Mouse (Mus musculus): ENCODE results near the gene Fam161b.
A peak's percentile ranks its signal among the peaks of the same experiment; 100 is the strongest.
"Not testable (repeated sequence)": the region's sequence is repeated elsewhere in the genome, so short reads cannot be mapped to it uniquely, and the experiment has no call there.

The Fam161b gene

GRCm38 (mm10) chr12:84382369-84382768, 20.7 kb upstream of the Fam161b start:
- no peak for DNase-seq (ENCODE audit: low spot score in 2 of 2)

GRCm38 (mm10) chr12:84373831-84374481, 12.3 kb upstream of the Fam161b start:
- DNase-seq (ENCODE audit: low spot score in 2 of 2), result no peak

DNA sequence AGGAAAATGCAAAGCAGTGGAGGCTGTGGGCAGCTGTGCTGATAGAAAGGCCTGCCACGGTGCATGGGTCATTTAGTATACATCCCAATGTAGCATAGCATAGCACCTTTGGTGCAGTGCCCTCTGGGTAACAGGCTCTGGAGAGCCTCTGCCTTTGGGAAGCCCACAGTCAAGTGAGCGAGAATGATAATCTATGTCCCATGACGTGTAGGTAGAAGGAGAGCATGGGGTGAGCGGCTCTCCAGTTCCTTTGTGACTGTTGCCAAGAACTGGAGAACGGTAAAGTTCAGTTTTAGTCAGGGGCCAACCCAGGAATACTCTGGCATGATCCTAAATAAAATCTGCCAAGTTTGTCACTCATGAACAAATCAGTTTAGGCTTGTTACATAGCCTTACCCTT, 10.0 kb upstream of the Fam161b start:
- DNase-seq (ENCODE audit: low spot score in 2 of 2), result no peak

DNA sequence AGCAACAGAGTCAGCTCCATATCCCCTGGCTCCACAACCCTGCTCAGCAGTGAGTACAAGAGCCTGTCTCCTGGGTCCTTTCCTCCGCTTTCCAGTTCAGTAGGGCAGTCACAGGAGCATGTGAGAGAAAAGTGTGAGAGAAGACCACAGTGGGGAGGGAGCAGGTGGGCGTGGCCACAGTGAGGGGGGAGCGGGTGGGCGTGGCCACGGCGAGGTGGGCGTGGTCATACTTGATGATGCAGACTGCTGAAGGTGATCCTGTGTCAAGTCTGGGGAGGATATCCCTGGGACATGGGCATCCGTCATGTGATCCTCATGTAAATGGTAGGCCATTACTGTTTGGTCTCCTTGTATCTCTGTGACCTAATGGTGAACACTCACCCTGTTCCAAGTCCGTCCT, 5.3 kb upstream of the Fam161b start:
- no peak for DNase-seq (ENCODE audit: low spot score in 2 of 2)

DNA sequence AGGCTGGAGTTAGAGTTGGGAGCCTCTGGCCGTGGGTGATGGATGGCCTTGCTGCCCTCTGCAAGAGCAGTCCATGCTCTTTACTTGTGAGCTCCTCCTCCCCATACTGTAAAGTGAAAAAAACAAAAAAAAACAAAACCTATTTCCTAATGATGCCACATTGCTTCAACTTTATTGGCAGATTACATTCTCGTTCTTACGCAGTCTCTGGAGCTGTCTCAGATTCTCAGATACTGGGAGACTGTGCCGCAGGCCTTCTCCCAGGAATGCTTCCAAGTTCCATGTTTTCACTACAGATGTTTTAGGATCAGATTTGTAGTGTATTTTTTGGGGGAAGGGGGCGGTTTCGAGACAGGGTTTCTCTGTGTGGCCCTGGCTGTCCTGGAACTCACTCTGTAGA, 3.5 kb upstream of the Fam161b start:
- DNase-seq (ENCODE audit: low spot score in 2 of 2), result no peak

DNA sequence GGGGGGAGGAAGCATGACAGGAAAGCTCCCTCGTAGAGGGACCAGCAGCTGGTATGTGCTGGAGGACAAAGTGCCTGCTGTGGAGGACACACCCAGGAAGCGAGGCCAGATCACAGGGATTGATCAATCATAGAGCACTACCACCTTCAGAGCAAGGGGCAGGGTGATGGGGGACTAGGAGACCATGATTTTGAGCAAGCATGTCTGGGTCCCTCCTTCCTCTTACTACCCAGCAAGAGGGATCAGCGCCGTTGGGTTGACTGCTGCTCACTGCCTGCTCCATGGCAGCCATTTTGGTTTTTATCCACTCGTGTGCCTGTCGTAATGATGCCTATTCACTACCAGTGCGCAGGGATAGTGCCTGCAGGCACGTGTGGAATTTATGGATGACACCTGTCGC, 2.7 kb upstream of the Fam161b start:
- no peak for DNase-seq (ENCODE audit: low spot score in 2 of 2)

- no peak for DNase-seq (ENCODE audit: low spot score in 2 of 2)
These were observed 1.2 kb upstream of the Fam161b start for GRCm38 (mm10) chr12:84362872-84363271.

- not testable (repeated sequence) for DNase-seq (ENCODE audit: low spot score in 2 of 2)
These were observed 2.9 kb downstream of the Fam161b start for GRCm38 (mm10) chr12:84358699-84359098.

GRCm38 (mm10) chr12:84347192-84347591, 14.4 kb downstream of the Fam161b start:
- no peak for DNase-seq (ENCODE audit: low spot score in 2 of 2)

DNA sequence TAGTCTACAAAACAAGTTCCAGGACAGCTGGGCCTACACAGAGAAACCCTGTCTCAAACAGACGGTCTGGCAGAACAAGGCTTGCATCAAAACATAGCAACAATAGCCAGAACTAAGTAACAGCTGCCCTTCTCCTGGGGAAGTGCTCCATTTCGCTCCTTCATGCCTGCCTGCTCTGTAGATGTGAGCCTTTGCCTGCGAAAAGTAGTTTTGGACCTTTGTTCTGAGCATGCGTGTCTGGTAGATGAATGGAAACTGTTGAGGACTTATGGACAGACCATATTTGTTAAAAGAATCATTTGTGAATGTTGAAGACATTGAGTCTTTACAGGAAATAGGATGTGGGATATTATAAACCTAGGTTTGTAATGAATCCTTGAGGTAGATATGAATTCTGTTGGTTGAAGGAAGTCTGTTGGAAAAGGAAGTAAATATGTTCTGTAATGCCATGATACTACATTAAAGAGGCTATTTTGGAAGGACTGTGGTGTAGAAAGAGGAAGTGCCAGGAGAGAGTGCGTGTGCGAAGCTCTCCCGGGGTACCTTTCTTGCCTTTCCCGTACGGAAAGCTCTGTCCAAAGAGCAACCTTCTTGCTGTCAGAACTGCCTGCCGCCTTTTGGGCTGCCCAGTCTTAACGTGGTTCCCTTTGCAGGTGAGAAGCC, 24.5 kb downstream of the Fam161b start:
- DNase-seq (ENCODE audit: low spot score in 2 of 2), result no peak

GRCm38 (mm10) chr12:84327111-84327512, 34.5 kb downstream of the Fam161b start:
- DNase-seq (ENCODE audit: low spot score in 2 of 2), result no peak

GRCm38 (mm10) chr12:84316721-84317621, 44.7 kb downstream of the Fam161b start, which contains the start of gene Zfp410:
Gene Zfp410 (plus strand): TSS chr12:84316852.
- peak; percentile 85 to 87 for DNase-seq (ENCODE audit: low spot score in 2 of 2)

DNA sequence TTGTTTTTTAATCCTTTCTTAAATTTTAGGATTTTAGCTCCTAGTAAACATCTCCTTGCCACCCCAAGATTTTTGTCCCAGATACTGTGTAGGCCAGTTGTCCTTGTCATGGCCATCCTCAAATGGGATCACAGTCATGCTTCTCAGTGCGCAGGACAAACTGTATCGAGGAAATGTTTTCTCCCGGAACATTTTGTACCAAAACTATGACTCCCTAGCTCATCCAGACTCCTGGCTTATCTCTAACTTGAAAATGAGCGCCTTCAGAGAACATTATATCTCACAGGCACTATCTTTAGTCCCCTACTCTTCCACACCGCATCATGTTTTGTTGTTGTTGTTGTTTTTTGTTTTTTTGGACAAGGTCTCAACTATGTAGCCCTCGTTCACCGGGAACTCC, 45.6 kb downstream of the Fam161b start:
- no peak for DNase-seq (ENCODE audit: low spot score in 2 of 2)

DNA sequence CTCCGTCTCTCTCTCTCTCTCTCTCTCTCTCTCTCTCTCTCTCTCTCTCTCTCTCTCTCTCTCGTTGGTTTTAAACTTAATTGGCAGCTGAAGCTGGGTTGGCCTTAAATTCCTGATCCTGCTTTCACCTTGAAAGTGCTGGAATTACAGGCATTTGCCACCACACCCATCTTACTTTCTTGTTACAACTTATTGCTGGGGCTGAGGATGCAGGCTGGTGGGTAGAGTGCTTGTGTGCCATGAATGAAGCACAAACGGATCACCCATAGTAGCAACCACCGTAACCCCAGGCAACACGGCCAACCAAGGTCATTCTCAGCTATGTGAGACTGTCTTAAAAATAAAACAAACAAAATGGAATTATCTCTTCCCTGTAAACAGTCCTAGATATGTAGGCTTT, 50.3 kb downstream of the Fam161b start:
- no peak for DNase-seq (ENCODE audit: low spot score in 2 of 2)

- no peak for DNase-seq (ENCODE audit: low spot score in 2 of 2)
These were observed 57.1 kb downstream of the Fam161b start for GRCm38 (mm10) chr12:84304554-84304953.

DNA sequence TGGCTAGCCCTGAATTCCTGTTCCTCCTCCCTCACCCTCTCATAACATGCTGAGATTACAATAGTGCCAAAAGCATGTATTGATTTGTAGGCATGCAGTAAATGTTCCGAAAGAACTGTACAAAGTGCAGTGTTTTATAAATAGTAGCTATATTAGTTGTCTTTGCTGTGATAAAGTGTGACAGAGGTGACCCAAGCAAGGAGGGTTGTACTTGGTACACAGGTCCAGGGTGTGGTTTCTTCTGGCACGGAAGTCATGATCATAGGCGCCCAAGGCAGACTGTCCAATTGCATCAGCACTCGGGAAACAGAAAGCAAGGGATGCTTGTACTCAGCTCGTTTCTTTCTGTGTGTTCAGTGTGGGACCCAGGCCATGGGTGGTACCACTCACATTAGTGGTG, 57.5 kb downstream of the Fam161b start:
- DNase-seq (ENCODE audit: low spot score in 2 of 2), result no peak

- DNase-seq (ENCODE audit: low spot score in 2 of 2), result no peak
These were observed 62.4 kb downstream of the Fam161b start for GRCm38 (mm10) chr12:84299265-84299664.

DNA sequence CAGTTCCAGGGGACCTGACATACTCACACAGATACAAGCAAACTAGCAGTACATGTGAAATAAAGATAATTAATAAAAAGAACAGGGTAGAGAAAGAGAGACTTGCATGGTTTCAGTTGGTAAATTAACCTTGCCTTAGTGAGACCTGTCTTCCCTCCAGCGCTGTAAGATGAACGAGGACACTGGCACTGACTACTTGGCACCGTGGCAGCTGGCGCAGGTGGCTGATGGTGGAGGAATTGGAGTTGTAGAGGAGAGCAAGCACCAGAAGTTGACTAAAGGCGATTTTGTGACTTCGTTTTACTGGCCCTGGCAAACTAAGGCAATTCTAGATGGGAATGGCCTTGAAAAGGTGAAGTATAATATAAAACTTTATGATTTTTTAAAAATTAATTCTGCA, 63.8 kb downstream of the Fam161b start:
- DNase-seq (ENCODE audit: low spot score in 2 of 2), result no peak

All from frontal cortex, postnatal 36 days (tissue).